Mouse (Mus musculus) G1E-ER4 (cell line): ENCODE measurements around the gene Slc4a11. TPM values are rescaled to one million over a fixed set of nuclear protein-coding genes. Genes with fewer than 3 reads are reported as not detected.

Experiments used
- GATA1 ChIP-seq: IDR thresholded peaks from one replicate; pipeline ENCODE4 v1.8.0; 2012; ENCODE audit warnings: low read length, inconsistent platforms
- polyA plus RNA-seq: library from polyadenylated mRNA; stranded (reverse); fragments of >175 nt; gene quantifications from 2 replicates; pipeline ENCODE4 v1.2.3, GENCODE M21; 2012

The Slc4a11 gene
- polyA plus RNA-seq, 1 experiment, result 0.02 TPM

DNA sequence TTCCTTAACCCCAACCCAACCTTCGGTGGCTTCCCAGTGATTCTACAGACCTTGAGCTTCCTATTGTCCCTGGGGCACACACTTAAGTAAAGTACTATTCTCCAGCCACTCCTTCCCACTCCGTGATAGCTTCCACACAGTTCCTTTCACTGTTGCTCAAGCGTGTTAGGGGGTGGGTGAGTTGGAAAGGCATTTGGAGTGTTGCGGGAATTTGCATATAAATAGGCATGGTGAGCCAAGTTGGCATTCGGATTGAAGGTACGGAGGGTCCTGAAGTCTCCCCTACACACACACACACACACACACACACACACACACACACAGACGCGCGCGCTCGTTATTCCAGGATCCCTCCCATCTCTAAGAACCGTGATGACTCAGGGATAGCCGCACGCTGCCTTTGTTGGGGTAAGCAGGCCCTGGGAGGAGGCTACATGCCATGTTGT is 525 bp upstream of the Slc4a11 start:
- TF ChIP-seq GATA1, result no peak

DNA sequence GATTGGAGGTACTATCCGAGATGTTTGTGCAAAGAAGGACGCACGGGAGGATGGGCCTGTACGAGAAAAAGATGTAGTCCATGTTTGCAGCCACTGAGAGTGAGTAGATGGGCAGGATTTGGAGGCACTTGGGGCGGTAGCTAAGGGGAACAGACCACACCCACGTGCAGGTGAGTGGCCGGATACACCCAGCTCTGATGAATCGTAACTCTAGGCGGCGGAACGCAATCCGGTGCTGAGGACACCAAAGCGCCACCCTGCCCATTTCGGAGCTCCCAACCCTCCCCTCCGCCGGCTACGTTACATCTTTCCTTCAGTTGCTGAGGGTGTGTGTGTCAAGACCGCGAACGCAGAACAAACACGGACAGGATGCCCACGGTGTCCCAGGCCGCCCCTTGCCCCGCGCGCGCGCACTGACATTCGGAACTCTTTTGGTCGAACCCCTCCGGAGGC is 593 bp downstream of the Slc4a11 start:
- no peak for TF ChIP-seq GATA1

DNA sequence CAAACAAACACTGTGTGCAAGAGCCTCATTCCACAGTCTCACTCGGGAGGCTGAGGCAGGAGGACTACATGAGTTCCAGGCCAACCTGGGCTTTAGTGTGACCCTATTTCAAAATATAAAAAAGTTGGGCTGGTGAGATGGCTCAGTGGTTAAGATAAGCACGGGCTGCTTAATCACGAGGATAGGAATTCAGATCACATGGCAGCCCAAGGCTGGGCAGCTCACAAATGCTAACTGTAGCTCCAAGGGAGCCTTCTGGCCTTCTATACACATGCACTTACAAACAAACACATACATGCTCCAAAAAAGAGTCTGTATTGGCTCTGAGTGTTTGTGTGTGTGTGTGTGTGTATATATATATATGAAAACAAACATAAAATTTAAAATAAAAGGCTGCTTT is 3.8 kb downstream of the Slc4a11 start:
- no peak for TF ChIP-seq GATA1

DNA sequence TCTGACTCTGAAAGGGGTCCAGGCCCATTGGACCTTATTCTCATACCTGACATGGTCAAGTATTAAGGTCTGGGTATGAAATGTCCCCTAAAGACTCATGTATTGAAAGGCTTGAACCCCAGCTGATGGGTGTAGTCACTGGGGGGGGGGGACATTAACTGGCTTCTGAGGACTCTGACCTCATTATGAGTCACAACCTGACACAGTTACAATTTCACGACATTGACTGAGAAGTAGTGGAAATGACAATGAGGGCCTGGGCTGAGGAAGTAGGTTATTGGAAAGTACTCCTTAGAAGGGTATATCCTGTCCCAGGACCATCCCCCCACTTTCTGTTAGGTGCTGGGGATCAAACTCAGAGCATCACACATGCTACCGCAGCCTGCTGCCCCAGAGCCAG is 8.3 kb downstream of the Slc4a11 start:
- no peak for TF ChIP-seq GATA1

DNA sequence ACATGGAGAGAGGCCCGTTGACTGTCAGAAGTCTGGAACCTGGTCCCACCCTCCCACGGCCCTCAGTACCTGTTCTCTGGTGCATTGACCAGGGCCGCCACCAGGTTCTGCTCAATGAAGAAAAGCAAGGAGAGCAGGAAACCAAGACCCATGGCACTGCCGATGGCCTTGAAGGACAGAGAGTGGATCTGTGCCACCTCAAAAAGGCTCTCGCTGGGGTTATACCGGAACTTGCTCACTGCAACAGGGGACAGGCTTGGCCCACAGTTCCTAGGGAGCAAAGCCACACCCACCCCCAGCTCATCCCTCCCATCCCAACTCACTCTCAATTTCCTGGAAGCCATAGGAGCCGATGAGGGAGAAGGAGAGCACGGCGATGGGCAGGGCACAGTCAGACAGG is 11.9 kb downstream of the Slc4a11 start:
- TF ChIP-seq GATA1, result no peak

DNA sequence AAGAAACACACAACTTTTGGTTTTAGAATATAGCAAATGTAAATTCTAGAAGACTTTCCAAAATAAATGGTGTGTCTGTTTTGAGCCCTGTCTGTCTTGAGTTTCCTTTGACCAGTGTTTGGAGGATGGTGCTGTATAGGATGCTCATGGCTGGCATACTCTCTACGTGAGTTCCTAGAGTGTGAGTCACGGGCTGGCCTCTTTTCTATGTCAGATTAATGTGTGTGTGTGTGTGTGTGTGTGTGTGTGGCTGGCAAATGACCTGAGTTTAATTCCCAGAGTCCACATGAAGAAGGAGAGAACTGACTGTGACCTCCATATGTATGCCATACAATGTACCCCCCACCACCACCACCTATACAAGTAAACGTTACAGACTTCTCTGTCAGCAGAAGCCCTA is 15.8 kb downstream of the Slc4a11 start:
- no peak for TF ChIP-seq GATA1

DNA sequence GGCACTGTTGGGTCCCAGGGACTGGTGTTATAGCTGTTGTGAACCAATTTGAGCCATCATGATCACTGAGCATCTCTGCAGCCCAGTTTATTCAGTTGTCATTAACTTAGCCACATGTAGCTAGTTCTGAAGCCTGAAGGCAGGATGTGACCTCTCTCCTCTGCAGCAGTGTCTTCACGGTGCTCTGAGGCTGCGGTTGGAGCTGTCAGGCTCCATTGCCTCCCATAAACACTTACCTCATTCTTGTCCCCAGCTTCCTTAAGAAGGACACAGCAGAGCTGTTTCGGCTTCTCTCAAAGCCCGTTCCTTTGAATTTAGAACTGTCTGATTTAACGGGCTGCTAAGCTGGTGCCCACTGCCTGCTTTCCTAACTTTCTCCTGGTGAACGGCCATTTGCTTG is 17.4 kb downstream of the Slc4a11 start:
- TF ChIP-seq GATA1, result no peak

DNA sequence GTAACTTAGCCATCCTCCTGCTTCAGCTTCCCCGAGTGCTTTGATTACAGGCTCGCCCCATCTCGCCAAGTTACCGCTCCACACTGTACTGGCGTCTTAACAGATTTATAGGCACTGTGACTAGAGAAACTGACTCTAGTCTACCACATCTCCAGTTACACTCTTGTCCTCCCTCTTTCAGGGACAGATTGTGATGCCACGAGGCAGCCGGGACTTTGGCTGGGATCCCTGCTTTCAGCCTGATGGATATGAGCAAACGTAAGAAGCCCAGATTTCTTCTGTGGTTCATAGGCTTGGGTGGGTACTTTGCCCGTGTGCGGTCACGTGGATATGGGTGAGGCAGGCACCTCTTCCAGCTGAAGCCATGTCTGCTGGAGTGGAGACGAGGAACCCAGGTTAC is 18.2 kb downstream of the Slc4a11 start:
- no peak for TF ChIP-seq GATA1

DNA sequence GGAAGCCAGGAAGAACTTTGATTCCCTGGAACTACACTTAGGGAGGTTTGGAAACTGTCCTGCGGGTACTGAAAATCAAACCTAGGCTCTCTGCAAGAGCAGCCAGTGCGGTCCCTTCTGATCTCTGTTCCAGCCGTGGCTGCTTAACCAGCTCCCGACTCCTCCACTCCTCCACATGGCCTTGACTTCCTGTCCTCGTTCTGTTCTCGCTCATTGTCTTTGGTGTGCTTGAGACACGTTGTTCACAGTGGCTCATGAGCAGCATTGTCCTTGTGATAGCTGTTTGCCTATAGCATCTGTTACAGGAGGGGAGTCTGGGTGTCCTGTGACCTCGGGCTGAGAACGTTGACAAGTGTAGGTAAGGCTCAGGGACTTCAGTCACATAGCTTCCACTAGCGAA is 20.1 kb downstream of the Slc4a11 start:
- TF ChIP-seq GATA1, result no peak

DNA sequence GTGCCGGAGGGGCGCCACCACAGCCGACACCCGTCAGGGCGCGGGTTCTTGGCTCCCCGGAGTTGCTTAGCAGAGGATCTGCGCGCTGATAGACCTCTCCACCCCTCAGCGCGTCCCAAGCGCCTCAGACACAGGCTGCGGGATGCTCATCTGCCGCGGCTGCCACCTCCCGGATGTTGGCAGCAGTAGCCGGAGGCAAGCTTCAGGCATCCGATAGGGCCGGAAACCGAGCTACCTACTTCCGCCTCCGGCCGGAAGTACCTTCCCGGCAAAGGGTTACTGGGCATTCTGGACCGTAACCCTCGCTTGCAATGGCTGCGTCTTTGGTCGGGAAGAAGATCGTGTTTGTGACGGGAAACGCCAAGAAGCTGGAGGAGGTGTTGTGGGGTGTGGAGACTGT is 29.8 kb downstream of the Slc4a11 start, which contains the start of gene Itpa:
Itpa (plus strand) TSS at position 52 of the 400 bp plus-strand sequence.
- TF ChIP-seq GATA1, result no peak

DNA sequence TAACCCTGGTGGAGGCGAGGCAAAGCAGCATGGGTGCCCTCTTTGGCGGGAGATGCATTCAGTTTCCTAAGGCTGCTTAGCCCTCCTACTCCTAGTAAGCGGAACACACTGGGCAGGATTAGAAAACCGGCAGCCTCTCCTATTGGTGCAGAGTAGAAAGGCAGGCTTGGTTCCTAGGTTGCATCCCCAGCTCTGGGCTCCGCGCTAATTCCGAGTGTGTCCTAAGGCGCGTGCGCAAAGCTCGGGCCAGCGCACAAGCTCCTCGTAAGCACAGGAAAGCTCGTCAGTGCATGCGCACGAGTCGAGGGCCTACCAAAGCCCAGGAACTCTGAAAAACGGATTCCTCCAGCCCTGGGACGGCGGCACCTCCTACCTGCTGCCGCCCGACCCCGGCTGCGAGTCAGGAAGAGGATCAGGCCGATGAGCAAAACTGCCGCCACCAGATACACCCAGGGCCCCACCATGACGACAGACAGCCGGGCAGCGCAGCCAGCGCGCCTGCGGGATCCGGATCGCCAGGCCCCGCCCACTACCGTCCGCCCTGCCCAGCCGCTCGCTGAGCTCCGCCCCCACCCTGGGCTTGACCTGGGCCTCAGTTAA is 33.1 kb downstream of the Slc4a11 start, which contains the start of gene Ddrgk1:
Ddrgk1 (minus strand) TSS at position 558 of the 600 bp plus-strand sequence.
- no peak for TF ChIP-seq GATA1

DNA sequence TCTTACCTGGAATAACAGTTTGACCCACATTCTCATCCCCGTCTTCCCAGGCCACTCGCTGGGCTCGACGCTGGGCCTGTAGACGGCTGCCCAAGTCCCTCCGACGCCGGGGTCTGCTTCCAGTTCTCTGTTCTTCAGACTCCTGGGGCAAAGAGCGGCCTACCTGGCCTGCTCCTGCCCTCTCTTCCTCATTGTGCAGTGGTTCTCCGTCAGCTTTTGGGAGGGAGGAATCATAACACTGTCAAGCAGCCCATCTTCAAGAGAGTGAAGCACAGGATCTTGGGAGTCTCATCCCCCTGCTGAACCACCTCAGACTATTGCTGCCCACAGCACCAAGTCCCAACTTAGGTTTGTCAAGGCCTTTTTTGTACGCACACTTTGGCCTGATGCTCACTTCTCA is 34.0 kb downstream of the Slc4a11 start:
- no peak for TF ChIP-seq GATA1

DNA sequence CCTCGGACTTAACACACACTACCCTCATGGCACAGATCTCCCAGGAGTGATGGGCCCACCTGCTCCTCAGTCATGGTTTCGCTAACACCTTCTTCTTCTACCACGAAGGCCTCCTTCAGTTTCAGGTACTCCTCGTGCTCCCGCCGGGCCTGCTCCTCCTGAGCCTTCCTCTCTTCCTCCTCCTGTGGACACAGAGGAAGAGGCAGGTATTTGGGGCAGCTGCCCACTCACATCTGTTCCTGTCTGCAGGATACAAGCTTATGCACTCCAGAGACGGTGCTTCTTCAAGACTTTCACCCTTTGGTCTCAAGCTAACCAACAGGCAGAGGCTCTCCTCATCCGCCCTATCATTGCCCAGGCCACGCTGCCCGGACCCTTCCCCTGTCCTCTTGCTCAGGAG is 38.8 kb downstream of the Slc4a11 start:
- no peak for TF ChIP-seq GATA1

DNA sequence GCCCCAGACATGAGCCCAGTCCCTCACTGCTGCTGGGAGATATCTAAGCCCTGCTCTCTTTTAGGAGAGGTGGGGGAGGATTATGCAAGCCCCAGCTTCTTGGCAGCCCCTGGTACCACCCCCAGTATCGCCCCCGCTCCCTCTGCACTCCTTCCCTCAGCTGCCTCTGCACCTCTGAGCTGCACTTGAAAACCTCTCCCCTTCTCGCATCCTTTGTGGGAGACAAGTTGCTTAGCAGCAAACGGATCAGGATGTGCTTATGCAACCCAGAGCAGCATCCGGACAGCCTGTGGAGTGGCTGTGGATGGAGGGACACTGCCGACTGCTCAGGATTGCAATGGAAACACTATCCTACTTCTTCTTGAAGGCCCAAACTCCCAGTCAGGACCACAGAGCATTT is 39.8 kb downstream of the Slc4a11 start:
- no peak for TF ChIP-seq GATA1

DNA sequence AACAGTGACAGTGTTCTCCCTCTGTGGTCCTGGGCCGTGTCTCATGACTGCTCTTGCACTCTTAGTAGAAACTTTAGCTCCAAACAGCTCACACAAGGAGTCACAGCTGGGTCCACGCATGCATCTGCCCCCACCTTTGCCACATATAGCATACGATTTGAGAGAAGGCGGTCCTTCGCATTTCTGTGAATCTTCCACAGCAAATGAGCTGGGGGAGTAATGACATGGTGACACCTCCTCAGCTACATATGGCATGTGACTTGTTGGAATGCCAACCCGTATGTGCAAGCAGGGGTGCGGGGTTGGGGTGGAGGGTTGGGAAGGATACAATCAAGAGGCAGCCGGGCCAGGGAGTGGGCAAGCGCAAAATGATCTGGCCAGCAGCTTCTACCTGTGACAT is 40.8 kb downstream of the Slc4a11 start:
- TF ChIP-seq GATA1, result no peak

DNA sequence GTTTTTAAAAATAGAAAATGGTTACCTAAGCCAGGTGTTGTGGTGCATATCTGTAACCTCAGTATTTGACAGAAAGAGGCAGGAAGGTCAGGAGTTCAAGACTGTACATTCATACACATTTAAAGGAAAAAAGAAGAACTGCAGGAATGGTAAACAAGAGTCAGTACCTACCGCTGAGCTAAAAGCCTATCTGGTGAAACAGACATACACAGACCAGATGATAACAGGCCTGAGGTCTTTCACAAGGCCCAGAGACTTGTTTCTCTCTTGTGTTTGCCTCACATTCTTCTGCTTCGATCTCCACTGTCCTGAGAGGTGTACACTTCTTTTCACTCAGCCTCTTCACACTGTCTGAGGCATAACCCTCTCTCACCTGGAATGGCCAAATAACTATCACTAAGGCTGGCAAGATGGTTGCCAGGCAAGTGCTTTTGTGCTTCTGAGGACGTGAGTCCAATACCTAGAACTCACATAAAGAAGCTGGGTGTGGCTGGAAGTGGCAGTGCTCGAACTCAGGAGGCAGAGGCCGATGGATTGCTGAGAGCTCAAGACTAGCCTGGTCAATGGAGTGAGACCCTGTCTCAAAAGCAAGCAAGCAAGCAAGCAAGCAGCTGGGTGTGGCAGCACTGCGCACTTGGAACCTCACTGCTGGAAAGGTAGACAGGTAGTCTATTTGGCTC is 41.5 kb downstream of the Slc4a11 start:
- TF ChIP-seq GATA1, result no peak

DNA sequence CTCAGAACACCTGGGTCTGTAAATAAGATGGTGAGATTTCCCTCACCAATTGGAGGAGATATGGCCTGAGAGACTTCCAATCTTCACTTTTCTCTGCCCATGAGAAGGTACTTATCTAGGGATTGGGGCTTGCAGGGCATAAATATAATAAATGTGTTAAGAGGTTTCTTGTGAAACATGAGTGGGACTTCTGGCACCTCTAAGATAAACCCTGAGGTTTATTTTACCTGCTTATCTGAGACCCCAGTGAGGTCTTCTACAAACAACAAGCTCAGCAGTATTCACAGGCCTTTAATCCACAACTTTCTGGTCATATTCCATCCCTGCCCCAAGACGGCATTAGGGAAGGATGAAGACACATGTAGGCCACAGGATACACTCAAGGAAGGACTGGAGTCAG is 43.6 kb downstream of the Slc4a11 start:
- TF ChIP-seq GATA1, result no peak
